Mouse (Mus musculus) gastrocnemius, postnatal 25 days (tissue): Measurements from ENCODE around the gene Zfp385c. TPM values are rescaled to one million over a fixed set of nuclear protein-coding genes. Genes with fewer than 3 reads are reported as not detected.

Source experiments
- DNase-seq: peaks from one replicate; pipeline ENCODE4 v3.0.0; 2022
- total RNA-seq, 2 experiments: library from RNA; stranded (reverse); gene quantifications; 1 replicate in 1 of 2; 2 replicates in 1 of 2; pipeline ENCODE4 v1.2.3; 2021

The Zfp385c gene
- total RNA-seq, 2 experiments from 2014 or later: 0.31 to 0.70 TPM

DNA sequence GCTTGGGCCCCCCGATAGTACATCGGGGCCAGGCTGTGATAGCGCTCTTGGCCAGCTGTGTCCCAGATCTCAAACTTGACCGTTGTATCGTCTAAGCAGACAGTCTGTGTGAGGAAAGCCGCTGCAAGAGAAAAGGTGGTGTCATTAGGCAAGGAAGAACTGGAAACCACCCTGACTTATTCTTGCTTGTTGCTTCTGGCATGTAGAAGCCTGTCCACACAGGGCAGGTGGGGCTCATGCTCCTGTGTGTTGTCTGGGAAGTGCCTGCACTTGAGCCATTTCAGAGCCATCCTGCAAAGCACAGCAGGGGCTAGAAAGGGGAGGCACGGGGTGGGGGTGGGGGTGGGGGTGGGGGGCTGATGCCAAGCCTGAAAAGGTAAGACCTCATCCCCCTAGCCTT lies 26.2 kb upstream of the Zfp385c start:
- DNase-seq: no peak

DNA sequence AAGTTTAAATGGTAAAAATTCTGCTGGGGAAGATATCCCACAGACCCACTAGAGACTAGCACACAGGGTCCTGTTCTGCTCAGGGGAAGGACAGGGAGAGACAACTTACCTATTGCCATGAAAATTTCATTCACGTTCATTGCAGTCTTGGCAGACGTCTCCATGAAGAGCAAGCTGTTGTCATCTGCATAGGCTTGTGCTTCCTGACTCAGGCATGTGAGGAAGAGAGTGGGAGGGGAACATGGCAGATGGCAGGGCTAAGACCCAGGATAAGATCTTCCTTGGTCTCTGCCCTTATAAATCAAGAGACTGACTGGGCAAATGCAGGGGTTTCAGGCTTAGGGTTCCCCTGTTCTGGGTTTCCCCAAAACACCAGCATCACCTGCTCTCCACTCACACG lies 24.4 kb upstream of the Zfp385c start:
- no peak for DNase-seq

DNA sequence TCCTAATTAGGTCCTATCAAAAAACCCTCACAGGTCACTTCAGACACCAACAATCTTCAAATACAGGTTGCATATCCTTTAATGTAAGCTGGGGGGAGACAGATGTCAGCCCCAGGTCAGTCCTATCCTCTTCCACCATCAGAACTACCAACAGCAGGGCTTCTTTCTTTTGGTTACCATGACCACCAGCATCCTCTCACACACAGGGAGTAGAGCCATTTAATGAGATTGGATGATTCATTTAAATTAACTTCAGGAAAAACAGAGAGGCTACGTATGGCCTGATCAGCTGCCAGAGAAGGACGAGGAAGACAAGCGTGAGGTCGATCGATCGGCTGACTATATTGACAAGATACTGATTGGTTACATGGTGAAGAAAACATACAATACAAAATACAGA lies 22.7 kb upstream of the Zfp385c start:
- DNase-seq: no peak

DNA sequence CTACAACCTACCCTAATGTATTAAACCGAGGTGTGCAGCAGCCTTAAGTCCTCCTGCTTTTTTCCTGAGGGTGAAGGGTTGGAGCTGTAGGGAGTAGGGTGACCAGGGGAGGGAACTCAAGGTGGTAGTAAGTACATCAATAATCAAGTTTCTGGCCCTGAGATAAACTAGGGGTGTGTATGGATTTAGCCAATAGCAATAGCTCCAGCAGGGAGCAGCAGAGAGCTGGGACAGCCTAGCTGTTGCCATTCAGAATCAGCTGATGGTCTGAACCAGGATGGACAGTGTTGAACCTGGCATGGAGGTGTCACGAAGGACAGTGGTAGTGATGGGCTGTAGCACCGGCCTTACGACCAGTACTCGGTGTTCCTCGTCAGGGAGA lies 22.3 kb upstream of the Zfp385c start:
- DNase-seq: peak; percentile 64

DNA sequence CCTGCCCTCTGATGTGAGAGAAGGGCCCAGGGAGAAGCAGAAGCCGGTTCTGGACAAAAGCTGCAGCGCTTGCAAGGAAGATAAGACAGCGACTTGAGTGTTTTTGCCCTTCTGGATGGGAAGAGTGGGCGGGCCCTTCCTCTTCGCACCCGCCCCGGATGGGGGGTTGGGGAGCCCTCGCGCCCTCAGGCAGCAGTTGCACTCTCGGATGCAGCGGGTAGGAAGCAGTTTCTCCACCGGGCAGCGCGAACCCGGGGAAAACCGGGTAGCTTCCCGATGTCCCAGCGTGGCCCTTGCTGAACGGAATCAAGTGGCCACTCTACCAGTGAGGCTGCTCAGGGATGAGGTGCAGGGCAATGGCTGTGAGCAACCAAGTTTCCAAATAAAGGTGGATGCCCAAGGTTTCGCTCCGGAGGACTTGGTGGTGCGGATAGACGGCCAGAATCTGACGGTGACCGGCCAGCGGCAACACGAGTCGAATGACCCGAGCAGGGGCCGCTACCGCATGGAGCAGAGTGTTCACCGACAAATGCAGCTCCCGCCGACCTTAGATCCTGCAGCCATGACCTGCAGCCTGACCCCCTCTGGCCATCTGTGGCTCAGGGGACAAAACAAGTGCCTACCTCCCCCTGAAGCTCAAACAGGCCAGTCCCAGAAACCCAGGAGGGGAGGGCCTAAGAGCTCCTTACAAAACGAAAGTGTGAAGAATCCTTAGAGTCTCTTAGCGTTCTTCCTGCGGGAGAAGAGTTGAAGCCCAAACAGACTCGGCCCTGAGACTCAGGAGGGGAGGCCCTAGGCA lies 21.7 kb upstream of the Zfp385c start, which contains the start of gene Hspb9:
Gene Hspb9 (plus strand): TSS at position 116 of the 799 bp plus-strand sequence.
- peak; percentile 69 for DNase-seq

DNA sequence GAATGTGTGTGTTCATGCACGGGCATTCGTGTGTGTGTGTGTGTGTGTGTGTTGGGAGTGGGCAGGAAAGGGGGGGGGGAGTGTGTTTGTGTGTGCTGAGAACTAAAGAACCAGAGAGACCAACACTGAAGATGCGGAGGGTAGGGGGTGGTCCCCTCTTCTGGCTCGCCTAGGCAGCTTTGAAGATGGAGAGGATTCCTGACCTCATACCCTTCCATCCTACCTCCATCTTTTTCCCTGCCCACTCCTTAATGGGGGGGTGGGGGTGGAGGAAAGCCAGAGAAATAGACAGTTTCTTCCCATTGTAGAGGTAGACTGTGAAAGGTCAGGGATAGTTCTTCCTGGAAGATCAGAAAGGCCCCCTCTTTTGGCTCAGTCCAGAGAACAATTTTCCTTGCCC lies 20.9 kb upstream of the Zfp385c start:
- DNase-seq: no peak

DNA sequence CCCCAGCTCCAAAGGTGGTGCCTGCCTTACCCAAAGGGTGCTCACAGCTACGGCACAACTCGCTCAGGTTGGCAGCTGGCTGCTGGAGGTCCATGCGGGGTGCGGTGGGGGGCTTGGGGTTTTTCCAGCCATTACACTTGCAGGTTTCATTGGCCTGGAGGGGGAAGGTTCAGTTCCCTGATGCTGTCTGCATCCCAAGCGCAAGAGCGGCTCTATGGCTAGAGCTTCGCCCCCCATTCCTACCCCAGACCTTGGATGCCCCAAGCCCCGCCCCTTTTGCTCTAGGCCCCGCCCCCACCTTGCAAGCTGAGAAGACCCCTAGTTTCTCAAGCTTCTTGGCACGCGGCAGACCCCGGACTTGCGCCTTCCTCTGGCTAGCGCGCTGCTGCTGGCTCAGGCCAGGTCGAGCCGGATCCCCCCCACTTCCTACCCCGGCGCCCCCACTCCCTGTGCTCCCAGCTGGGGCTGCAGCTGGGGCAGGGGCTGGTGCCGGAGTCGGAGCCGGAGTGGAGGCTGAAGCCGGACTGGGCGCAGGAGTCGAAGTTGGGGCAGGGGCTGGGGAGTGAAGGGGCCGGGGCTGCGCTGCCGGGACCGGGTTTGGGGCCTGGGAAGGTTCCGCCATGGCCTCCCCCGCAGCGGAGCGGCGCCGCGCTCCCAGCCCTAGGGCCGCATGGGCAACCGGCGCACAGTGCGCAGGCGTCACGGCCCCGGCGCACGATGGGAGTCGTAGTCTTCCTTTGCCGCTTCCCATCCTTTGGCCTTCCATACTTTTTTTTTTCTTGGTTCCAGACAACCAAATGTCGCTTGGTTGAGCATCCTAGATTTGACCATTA lies 19.7 kb upstream of the Zfp385c start, which contains the start of gene Kat2a:
Gene Kat2a (minus strand): TSS at position 683 of the 833 bp plus-strand sequence.
- DNase-seq: peak; percentile 80

DNA sequence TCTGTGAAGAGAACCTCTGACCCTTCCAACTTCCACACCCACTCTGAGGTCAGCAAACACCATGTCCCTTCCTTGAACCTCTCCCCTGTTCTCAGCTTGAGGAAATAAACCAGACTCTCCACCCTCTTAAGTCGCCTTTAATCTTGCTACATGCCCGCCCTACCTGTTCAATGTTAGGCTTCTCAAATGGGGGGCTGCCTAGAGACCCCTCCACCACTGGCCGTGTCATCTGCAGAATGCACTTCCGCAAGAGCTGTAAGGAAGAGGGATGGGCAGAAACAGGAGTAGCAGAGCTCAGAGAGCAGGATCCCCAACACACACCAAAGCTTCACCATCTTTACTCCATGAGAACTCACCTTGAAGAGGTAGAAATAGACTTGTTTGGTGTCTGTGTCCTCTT lies 18.7 kb upstream of the Zfp385c start:
- no peak for DNase-seq

DNA sequence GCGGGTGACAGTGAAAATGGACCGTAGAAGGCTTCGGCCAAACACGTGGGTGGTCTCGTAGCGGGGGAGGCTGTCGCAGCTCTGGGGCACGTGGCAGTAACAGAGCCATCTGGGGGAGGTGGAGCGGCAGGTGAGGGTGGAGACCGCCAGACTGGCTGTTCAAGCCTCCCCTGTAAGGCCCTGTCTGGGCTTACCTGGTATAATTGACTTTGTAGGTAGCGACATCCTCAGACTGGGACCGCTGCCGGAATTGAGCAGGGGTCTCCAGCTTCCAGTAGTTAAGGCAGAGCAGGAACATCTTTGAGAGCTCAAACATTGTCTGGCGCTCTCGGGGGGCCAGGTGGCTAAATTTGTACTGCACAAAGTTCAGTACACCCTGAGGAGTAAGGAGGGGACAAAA lies 18.3 kb upstream of the Zfp385c start:
- no peak for DNase-seq

DNA sequence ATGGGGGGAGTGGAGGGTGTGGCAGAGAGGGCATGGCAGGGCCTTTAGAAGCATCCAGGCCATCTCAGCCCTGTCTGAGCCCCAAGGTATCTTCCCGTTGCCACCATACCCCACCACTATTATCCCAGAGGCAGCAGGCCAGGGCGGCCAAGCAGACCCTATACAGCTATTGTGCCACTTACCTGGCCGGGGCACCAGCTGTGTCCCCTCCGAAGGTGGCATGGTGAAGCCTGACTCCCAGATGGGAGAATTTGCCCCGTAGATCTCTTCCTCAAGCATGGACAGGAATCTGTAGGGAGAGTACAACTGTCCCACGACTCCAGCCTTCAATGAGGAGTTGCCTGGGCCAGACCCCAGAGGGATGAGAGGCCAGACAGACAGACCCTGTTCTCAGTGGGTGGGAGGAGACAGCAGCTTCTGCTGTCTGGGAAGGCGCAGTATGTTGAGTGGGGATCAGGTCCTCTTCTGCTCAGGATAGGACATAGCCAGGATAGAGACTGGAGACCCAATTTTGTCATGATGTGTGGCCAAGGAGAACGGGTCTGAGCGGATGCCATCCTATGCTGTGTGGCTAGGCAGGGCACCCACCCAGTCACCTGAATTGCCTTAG lies 17.1 kb upstream of the Zfp385c start:
- DNase-seq: no peak

DNA sequence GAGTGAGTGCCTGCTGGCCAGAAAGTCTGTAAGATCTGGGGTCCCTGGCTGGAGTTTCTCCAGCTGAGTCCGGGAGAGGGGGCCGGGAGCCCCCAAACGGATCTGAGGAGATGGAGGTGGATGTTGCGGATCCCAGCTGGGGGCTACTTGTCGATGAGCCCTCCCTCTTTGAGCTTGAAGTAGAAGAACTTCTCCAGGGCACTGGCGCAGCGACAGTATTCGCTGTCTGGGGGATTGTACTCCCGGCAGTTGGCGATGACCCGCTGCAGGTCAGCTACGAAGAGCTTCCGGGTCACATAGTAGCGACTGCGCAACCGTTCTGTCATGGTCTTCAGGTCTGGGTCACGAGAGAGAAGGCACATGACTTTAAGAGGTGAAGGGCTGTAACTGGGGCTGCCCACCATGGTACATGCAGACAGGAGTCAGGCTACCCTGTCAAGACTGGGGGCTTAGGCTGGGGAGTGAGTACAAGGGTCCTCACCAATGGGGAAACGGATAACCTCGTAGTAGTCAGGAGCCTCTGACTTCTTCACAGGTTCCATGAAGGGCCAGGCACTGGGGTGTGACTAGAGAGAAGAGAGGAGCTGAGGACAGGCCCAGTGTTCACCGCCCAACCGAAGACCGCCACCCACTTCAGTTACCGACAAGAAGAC lies 13.0 kb upstream of the Zfp385c start:
- no peak for DNase-seq

DNA sequence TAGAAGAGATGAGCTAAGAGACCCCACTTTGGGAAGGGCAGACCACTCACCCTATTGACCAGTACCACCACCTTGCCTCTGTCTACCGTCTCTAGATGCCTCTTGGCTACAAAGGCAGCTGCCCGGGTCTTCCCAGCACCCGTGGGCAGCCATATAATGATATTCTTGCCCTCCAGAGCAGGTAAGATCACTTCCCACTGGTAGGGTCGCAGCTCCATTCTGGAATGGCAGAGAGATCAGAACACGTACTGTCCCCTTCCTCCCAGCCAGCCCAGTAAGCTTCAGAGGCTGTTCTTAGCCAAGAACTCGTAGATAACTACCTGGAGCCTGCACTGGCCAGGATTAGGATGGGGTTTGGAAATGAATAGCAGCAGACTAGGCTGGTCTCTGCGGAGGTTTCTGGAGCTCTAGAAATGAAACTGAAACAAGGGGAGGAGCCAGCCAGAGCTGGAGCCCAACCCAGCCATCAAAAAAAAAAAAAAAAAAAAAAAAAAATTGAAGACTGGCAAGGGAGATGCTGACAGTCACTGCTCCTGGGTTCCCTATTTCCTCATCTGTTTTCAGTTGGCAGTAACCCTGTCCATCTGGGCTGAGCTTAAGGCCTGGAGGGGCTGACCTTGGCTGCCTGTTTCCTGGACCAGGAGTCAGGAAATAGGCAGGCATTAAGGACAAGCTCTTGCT lies 11.7 kb upstream of the Zfp385c start, which contains the start of gene Dhx58:
Gene Dhx58 (minus strand): TSS at position 421 of the 681 bp plus-strand sequence.
- peak; percentile 51 for DNase-seq

DNA sequence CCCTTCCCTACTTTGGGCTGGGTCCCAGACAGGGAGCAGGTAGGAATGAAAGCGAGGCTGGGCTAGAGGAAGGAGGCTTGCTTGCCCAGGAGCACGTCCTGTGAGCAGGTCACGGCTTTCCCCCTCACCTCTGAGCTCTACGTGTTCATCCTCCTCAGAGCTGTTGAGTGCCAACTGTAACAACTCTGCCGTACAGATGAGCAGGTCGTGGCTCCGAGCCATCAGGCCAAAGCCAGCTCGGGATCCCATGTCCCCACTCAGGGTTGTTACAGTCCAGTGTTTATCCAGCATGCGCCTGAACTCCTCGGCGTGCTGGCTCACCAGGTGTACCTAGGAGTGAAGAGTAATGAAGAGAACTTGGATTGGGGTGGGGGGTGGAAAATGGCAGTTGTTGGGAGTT lies 11.1 kb upstream of the Zfp385c start:
- no peak for DNase-seq

DNA sequence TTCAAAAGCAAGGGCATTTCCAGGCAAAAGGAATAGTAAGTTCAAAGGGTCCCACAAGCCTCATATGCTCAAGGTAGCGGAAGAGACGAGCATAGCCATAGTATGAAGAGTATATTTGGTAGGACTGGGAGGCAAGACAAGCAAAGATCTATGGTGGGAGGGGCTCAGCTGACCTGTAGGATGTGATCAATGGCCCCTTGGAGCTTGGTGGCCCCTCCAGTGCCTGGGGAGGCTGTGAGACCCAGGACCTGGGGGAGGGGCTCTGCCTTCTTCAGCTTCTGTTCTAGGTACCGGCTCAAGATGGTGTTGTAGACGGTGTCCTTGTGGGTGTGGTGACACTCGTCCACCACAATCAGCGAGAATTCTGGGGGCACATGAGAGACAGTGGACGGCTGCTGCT lies 10.7 kb upstream of the Zfp385c start:
- no peak for DNase-seq

DNA sequence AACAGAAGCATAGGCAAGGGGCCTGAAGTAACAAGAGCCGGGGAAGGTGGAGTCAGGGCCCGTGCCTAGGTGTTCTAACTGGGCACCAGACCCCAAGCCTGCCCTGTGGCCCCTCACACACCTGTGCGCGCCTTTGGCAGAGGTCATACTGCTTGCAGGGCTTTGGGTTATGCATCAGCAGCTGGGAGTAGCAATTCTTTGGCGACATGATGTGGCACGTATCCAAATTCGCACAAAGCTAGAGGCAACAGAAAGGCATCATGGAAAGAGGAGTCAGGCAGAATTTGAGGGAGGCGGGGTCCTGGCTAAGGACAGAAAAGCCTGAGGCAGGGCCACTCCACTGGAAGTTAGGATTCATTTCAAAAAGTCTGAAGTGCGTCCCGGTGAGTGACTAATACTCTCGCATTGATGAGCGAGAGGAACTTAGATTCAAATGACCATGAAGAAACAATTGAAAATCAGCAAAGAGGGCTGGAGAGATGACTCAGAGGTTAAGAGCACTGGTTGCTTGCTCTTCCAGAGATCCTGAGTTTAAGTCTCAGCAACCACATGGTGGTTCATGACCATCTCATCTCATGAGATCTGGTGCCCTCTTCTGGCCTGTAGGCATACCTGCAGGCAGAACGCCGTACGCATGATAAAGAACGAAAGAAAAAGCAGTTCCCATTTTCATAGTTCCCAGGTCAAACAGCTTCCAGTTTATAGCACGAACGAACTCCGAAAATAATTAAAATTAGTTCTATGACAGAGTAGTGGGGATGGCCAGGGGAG lies 10.0 kb upstream of the Zfp385c start:
- DNase-seq: no peak

DNA sequence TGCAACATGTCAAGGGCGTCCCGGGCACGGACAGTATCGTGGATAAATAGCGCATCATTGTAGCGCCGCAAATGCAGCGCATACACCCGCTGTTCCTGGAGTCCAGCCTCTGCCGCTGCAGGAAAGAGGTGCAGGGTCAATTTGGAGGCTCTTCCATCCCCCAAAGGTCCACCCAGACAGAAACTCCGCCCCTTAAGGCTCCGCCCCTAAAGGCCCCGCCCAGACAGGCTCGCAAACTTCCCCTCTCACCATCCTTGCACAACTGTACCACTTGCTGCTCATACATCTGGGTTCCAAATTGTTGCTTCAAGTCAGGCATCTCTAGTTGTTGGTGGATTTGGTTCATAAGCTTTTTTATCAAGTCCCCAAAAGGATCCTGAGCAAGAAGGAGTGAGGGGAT lies 9.0 kb upstream of the Zfp385c start:
- peak; percentile 66 for DNase-seq

DNA sequence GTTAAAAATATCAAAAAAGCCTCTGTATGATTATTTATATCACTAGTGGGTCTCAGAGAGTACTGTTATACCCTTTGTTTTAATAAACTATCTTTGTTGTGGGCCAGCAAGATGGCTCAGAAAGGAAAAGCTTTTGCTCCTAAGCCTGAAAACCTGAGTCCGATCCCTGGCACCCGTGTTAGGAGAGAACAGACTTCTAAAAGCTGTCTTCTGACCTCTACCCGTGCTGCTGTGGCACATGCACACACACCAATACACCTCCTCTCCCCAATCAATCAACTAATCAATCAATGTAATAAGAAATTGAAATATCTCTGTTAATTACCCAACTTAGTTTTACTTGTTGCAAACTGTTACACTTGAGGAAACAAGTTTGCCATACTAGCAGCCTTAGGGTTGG lies 8.5 kb upstream of the Zfp385c start:
- DNase-seq: no peak

DNA sequence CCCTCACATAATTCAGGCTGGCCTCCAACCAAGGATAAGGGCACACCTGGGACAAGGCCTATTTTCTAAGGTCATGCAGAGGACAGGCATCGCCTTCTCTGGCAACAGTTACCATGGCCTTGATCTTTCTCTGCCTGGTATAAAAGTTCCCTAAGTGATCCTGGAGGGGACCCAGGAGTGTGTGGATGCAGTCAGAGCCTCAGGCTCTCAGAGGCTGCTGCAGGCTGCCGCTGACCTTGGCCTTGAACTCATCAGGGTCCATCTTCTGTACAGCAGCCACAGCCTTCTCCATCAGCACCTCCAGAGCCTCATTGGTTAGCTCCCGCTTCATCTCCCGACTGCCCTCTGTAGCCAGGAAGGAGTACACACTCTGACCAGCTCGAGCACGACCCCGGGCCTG lies 5.7 kb upstream of the Zfp385c start:
- no peak for DNase-seq

DNA sequence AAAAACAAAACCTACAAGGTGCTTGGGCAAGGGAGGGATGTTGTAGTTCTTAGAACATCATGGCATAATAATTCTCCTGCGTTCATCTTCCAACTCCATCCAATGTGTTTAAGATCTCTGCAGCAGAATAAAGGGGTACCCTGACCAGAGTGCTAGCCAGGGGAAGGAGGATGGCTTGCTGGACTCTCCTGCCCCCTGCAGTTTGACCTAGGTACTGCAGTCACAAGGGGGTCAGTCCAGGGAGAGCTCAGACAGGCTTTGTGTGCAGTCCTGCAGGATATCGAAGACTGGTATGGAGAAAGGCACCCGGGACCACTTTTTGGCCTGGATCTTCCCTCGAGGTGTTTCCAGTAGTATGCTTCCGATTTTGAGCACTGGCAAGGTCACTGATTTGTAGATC lies 2.7 kb upstream of the Zfp385c start:
- peak; percentile 46 for DNase-seq

DNA sequence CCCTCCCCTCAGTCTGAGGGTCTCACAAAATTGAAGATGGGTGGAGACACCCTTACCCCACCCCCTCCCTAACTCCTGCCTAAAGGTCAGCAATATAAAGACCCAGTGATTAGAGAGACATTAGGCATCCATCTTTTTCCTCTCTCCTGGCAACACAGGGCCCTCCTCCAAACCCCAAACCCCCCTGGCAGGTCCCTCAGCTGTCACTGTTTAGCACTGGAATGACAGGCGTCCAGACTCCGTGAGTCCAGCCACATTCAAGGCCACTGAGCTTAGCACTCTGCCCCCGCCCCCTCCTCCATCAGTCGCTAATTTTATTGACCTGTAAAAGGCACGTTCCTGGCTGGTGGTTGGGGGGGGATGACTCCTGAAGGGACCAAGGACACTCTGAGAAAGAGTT lies 899 bp upstream of the Zfp385c start:
- no peak for DNase-seq

DNA sequence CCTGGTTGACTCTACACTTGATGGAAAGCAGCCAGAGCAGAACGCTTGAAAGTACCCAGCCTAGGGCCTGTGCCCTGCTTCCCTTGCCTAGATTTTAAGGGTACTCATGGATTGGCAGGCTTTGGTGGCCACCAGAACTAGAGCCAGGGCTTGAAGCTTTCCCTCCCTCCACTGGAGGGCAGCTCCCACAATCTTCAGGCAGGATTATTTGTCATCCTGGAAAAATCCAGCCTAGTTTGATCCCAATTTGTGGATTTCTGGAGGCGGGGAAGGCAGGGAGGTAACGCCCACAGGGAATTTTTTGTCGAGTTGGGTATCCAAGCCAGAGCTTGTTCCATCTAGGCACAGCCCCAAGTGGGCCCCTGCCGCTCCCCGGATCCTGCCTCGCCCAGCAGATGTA lies 1.9 kb downstream of the Zfp385c start:
- DNase-seq: no peak
